Mouse (Mus musculus) liver, adult (tissue): ENCODE results near the gene Dirc2.

ENCODE experiments used
- GATA4 ChIP-seq: IDR thresholded peaks from 2 replicates; pipeline ENCODE4 v1.6.1; 2014; ENCODE audit warnings: mild to moderate bottlenecking, low read length; ENCODE audit not compliant: insufficient replicate concordance

Gene Dirc2

GRCm38 (mm10) chr16:35768785-35769642 is at the start of gene Dirc2:
Gene Dirc2 (minus strand): TSS chr16:35769356.
- TF ChIP-seq GATA4 = no peak

- TF ChIP-seq GATA4 = no peak
These were observed 48.3 kb upstream of the Dirc2 start for GRCm38 (mm10) chr16:35817255-35818089.

GRCm38 (mm10) chr16:35813119-35813518 is 44.0 kb upstream of the Dirc2 start:
- TF ChIP-seq GATA4 = no peak

- no peak for TF ChIP-seq GATA4
These were observed 39.7 kb upstream of the Dirc2 start for GRCm38 (mm10) chr16:35808838-35809237.

DNA sequence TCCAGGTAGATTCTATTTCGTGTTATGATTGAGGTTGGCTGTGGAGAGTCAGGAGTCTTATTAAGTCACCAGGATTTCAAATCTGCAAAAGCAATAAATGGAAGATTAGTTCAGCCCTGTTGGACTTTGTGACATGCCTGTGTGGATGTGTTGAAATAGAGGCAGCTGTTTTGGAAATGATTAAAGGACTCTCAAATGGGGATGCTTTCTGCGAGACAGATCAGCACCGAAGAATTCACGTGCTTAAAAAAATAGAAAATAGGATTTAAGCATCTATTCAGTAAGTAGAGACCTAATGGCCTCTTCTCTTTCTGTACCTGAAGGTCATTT is 38.5 kb upstream of the Dirc2 start:
- no peak for TF ChIP-seq GATA4

GRCm38 (mm10) chr16:35806973-35807662 is 38.0 kb upstream of the Dirc2 start:
- TF ChIP-seq GATA4 = no peak

- TF ChIP-seq GATA4 = no peak
These were observed 34.6 kb upstream of the Dirc2 start for GRCm38 (mm10) chr16:35803723-35804122.

GRCm38 (mm10) chr16:35802163-35802562 is 33.0 kb upstream of the Dirc2 start:
- TF ChIP-seq GATA4 = no peak

GRCm38 (mm10) chr16:35791962-35792521 is 22.9 kb upstream of the Dirc2 start:
- no peak for TF ChIP-seq GATA4

- no peak for TF ChIP-seq GATA4
These were observed 19.2 kb upstream of the Dirc2 start for GRCm38 (mm10) chr16:35788330-35788729.

- no peak for TF ChIP-seq GATA4
These were observed 18.5 kb upstream of the Dirc2 start for GRCm38 (mm10) chr16:35787568-35788189.

- no peak for TF ChIP-seq GATA4
These were observed 18.0 kb upstream of the Dirc2 start for GRCm38 (mm10) chr16:35787163-35787562.

- TF ChIP-seq GATA4 = no peak
These were observed 15.1 kb upstream of the Dirc2 start for GRCm38 (mm10) chr16:35784134-35784725.

DNA sequence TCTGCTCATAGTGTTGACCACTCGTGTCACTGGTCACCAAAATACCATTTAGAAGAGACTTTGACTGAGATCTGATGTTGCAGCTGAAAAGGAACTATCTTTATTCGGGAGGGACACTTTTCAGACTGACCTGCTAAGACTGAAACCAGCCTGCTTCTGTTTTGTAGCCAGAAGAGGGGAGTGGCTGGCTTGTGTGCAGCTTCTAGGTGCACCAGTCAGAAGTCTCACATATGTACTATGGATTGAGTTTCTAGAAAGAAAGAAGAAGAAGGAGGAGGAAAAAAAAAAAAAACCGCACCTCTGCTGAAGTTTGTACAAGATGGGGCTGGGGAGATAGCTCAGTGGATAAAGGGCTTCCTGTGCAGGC is 14.0 kb upstream of the Dirc2 start:
- no peak for TF ChIP-seq GATA4
